In genomic region chr8:48450397-48451246, GRCm38 (mm10) we compare ENCODE assay signal across 11 mouse cellular contexts.
DNase-seq lines count a peak whose midpoint lies in the region; ATAC-seq and TF ChIP-seq lines count a peak whose summit lies in the region.
"Had no signal": no experiment of that assay in that cellular context is flagged by ENCODE, and none has a peak within 500 bp of the region (broad histone marks: within the 10 kb centered on the region; RNA-seq: fewer than 3 reads in every experiment).

No protein-coding gene starts in this region.

- H3K9ac ChIP-seq in lung, embryonic 14.5 days, result no peak overlapping the region
- 0 out of 2 replicates have a peak overlapping the region, but pooled peaks have one; percentile 30 for H3K9ac ChIP-seq in forebrain, embryonic 13.5 days
- no peak overlapping the region for H3K9ac ChIP-seq in midbrain, embryonic 15.5 days
- H3K9ac ChIP-seq: liver, embryonic 13.5 days; stomach, embryonic 15.5 days had no signal

- peaks cover 14% of the 10 kb centered on the region for H3K4me1 ChIP-seq in lung, embryonic 14.5 days (ENCODE audit: insufficient read depth)
- H3K4me1 ChIP-seq in forebrain, embryonic 13.5 days, result peaks cover 38% of the 10 kb centered on the region
- peaks cover 28% of the 10 kb centered on the region for H3K4me1 ChIP-seq in midbrain, embryonic 15.5 days
- H3K4me1 ChIP-seq: liver, embryonic 13.5 days; stomach, embryonic 15.5 days had no signal

- no peak overlapping the region for H3K4me3 ChIP-seq in lung, embryonic 14.5 days (ENCODE audit: low read depth, low read length)
- no peak overlapping the region for H3K4me3 ChIP-seq in forebrain, embryonic 13.5 days
- H3K4me3 ChIP-seq in midbrain, embryonic 15.5 days, result no peak overlapping the region
- H3K4me3 ChIP-seq: liver, embryonic 13.5 days; stomach, embryonic 15.5 days had no signal

- no peaks in the 10 kb centered on the region for H3K27me3 ChIP-seq in lung, embryonic 14.5 days (ENCODE audit: insufficient read depth, low read length)
- peaks cover 9% of the 10 kb centered on the region; the same call in 1 of the 2 replicates for H3K27me3 ChIP-seq in forebrain, embryonic 13.5 days
- no peaks in the 10 kb centered on the region for H3K27me3 ChIP-seq in midbrain, embryonic 15.5 days (replicated peaks)
- H3K27me3 ChIP-seq: liver, embryonic 13.5 days; stomach, embryonic 15.5 days had no signal

- no peak overlapping the region for H3K27ac ChIP-seq in lung, embryonic 14.5 days (ENCODE audit: low read depth)
- H3K27ac ChIP-seq in forebrain, embryonic 13.5 days, result no peak overlapping the region
- H3K27ac ChIP-seq in midbrain, embryonic 15.5 days, result no peak overlapping the region
- H3K27ac ChIP-seq: liver, embryonic 13.5 days; stomach, embryonic 15.5 days had no signal

- H3K4me2 ChIP-seq in lung, embryonic 14.5 days, result peak overlapping the region; percentile 32; the same call in 1 of the 2 replicates
- H3K4me2 ChIP-seq in forebrain, embryonic 13.5 days, result peak overlapping the region; percentile 32
- peak overlapping the region; percentile 25 for H3K4me2 ChIP-seq in midbrain, embryonic 15.5 days
- H3K4me2 ChIP-seq: liver, embryonic 13.5 days; stomach, embryonic 15.5 days had no signal

- H3K36me3 ChIP-seq in lung, embryonic 14.5 days (ENCODE audit: insufficient read depth), result no peaks in the 10 kb centered on the region
- H3K36me3 ChIP-seq in forebrain, embryonic 13.5 days (ENCODE audit: poor library complexity, severe bottlenecking), result no peaks in the 10 kb centered on the region
- H3K36me3 ChIP-seq in midbrain, embryonic 15.5 days (replicated peaks), result no peaks in the 10 kb centered on the region
- H3K36me3 ChIP-seq: liver, embryonic 13.5 days; stomach, embryonic 15.5 days had no signal

- TF ChIP-seq CTCF in lung, embryonic 14.5 days (IDR thresholded peaks at IDR 0.05; ENCODE audit: low read depth), result no peak

- intact Hi-C loops in heart, postnatal 10 days (cut with DNase I), result no loop called here

- H3K9me3 ChIP-seq in lung, embryonic 14.5 days (ENCODE audit: low read depth, low read length), result no peaks in the 10 kb centered on the region
- no peaks in the 10 kb centered on the region for H3K9me3 ChIP-seq in forebrain, embryonic 13.5 days (replicated peaks)
- no peaks in the 10 kb centered on the region for H3K9me3 ChIP-seq in midbrain, embryonic 15.5 days
- H3K9me3 ChIP-seq: liver, embryonic 13.5 days; stomach, embryonic 15.5 days had no signal

- 49% methylated on average over 23 of the region's 23 CpGs for WGBS in lung, embryonic 14.5 days
- 50% methylated on average over 23 of the region's 23 CpGs for WGBS in forebrain, embryonic 13.5 days
- WGBS in midbrain, embryonic 15.5 days, result 45% methylated on average over 23 of the region's 23 CpGs

- ATAC-seq in lung, embryonic 14.5 days (ENCODE audit: insufficient read depth), result 0 out of 2 replicates have a peak, but pooled peaks have one; percentile 38
- no peak for ATAC-seq in forebrain, embryonic 13.5 days
- ATAC-seq in midbrain, embryonic 15.5 days (replicated peaks), result no peak

- peak; percentile 28 for DNase-seq in lung, embryonic 14.5 days
- no peak for DNase-seq in lung, postnatal 4 days
- peak; percentile 44 to 49 for DNase-seq in heart, postnatal 10 days
- no peak for DNase-seq in testis, postnatal 10 days (ENCODE audit: low spot score)
- DNase-seq in adipocyte (ENCODE audit: low spot score), result no peak
- DNase-seq in testis, postnatal 14 days (ENCODE audit: low spot score), result no peak
- DNase-seq: adrenal gland, adult 8-10 months; liver, embryonic 13.5 days had no signal

Comparison
In these comparisons a context has a peak if more than half of its experiments do, and no peak if none do; other contexts are left out.
1. DNase-seq: peak in lung, embryonic 14.5 days (single experiment) and heart, postnatal 10 days (2 of 2); none in lung, postnatal 4 days (0 of 2), testis, postnatal 10 days (single experiment), adipocyte (single experiment) and testis, postnatal 14 days (single experiment).
2. Peak in every context shown above with its lines, with median percentiles within 50 percentile points of each other: H3K4me2 ChIP-seq.